Mouse (Mus musculus): Measurements from ENCODE around the gene Med25. TPM values are rescaled to one million over a fixed set of nuclear protein-coding genes. Genes with fewer than 3 reads are reported as not detected.
"Not testable (repeated sequence)": the region's sequence is repeated elsewhere in the genome, so short reads cannot be mapped to it uniquely, and the experiment has no call there.

The Med25 gene
- polyA plus RNA-seq, 1 experiment from 2014 or later, result 51.9 TPM

- Histone ChIP-seq H3K27me3 (ENCODE audit: control insufficient read depth, insufficient read depth, low read length) (no peaks in the 10 kb centered on the region), H3K4me3 (ENCODE audit: low read depth, low read length) (no peak overlapping the region), H3K4me2 (no peak overlapping the region; the same call in 1 of the 2 replicates), H3K27ac (ENCODE audit: low read depth, low read length) (no peak overlapping the region), H3K4me1 (ENCODE audit: control insufficient read depth, insufficient read depth, low read length) (peaks cover 15% of the 10 kb centered on the region), H3K9ac (ENCODE audit: low read depth, low read length) (no peak overlapping the region), H3K36me3 (ENCODE audit: control insufficient read depth, insufficient read depth, low read length) (no peaks in the 10 kb centered on the region), H3K9me3 (replicated peaks; ENCODE audit: control insufficient read depth, low read length) (no peaks in the 10 kb centered on the region)
- no peak for ATAC-seq (replicated peaks; ENCODE audit: insufficient number of reproducible peaks, low FRiP score, low TSS enrichment)
- WGBS (ENCODE audit: insufficient replicate concordance), result 79% methylated on average over 7 of the region's 7 CpGs
Observed at GRCm38 (mm10) chr7:44890180-44890579, 2.3 kb downstream of the Med25 start.

GRCm38 (mm10) chr7:44888256-44889105 is 4.0 kb downstream of the Med25 start:
- no peak overlapping the region for H3K4me3 ChIP-seq (ENCODE audit: low read depth, low read length)
- no peaks in the 10 kb centered on the region for H3K27me3 ChIP-seq (ENCODE audit: control insufficient read depth, insufficient read depth, low read length)
- H3K9me3 ChIP-seq (replicated peaks; ENCODE audit: control insufficient read depth, low read length), result no peaks in the 10 kb centered on the region
- peaks cover 8% of the 10 kb centered on the region; the same call in 1 of the 2 replicates for H3K36me3 ChIP-seq (ENCODE audit: control insufficient read depth, insufficient read depth, low read length)
- H3K27ac ChIP-seq (ENCODE audit: low read depth, low read length), result no peak overlapping the region
- no peak for ATAC-seq (replicated peaks; ENCODE audit: insufficient number of reproducible peaks, low FRiP score, low TSS enrichment)
- H3K4me2 ChIP-seq, result no peak overlapping the region
- WGBS (ENCODE audit: insufficient replicate concordance), result 82% methylated on average over 13 of the region's 13 CpGs
- H3K4me1 ChIP-seq (ENCODE audit: control insufficient read depth, insufficient read depth, low read length), result peaks cover 15% of the 10 kb centered on the region
- H3K9ac ChIP-seq (ENCODE audit: low read depth, low read length), result no peak overlapping the region

DNA sequence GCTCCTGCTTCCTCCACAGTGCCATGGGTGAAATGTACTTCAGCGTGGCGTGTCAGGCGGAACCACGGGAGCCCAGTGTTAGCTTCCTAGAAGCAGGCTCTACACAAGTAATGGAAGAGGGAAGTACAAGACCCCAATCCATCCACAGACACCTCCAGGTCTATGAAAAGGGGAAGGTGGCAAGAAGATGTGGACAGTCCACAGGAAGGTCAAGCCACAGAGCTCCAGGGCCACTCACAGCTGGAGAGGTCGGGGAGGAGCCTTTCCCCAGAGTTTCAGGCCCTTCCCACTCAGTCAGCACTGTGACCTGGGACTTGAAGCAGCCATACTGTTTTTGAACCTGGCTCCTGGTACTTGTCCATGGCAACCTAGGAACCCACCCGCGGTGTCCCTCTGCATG is 5.5 kb downstream of the Med25 start:
- no peaks in the 10 kb centered on the region for H3K27me3 ChIP-seq (ENCODE audit: control insufficient read depth, insufficient read depth, low read length)
- H3K4me2 ChIP-seq, result no peak overlapping the region
- peaks cover 19% of the 10 kb centered on the region for H3K36me3 ChIP-seq (ENCODE audit: control insufficient read depth, insufficient read depth, low read length)
- no peaks in the 10 kb centered on the region for H3K9me3 ChIP-seq (replicated peaks; ENCODE audit: control insufficient read depth, low read length)
- H3K4me1 ChIP-seq (ENCODE audit: control insufficient read depth, insufficient read depth, low read length), result peaks cover 15% of the 10 kb centered on the region
- no peak for ATAC-seq (replicated peaks; ENCODE audit: insufficient number of reproducible peaks, low FRiP score, low TSS enrichment)
- WGBS (ENCODE audit: insufficient replicate concordance), result 85% methylated on average over 7 of the region's 7 CpGs
- H3K9ac ChIP-seq (ENCODE audit: low read depth, low read length), result no peak overlapping the region; the same call in 1 of the 2 replicates
- H3K4me3 ChIP-seq (ENCODE audit: low read depth, low read length), result no peak overlapping the region
- H3K27ac ChIP-seq (ENCODE audit: low read depth, low read length), result no peak overlapping the region

DNA sequence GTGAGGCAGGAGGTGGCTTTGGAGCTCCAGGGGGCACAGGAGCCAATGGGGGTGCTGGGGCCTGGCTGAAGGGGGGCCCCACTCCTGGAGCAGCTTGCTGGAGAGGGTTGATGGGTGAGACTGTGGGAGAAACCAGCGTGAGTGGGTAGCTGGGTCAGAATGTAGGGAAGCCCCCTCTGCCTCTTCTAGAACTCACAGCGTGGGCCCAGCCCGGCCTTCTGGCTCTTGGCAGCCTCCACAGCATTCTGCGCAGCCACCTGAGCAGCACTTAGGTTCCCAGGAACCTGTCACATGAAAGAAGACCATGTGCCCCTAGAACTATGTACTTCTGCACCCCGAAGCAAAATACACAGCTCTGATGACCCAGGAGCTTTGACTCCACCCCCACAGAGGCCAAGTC is 7.9 kb downstream of the Med25 start:
- 98% methylated on average over 5 of the region's 5 CpGs for WGBS (ENCODE audit: insufficient replicate concordance)
- no peak for ATAC-seq (replicated peaks; ENCODE audit: insufficient number of reproducible peaks, low FRiP score, low TSS enrichment)
- Histone ChIP-seq H3K4me3 (ENCODE audit: low read depth, low read length) (no peak overlapping the region), H3K27me3 (ENCODE audit: control insufficient read depth, insufficient read depth, low read length) (no peaks in the 10 kb centered on the region), H3K27ac (ENCODE audit: low read depth, low read length) (no peak overlapping the region), H3K36me3 (ENCODE audit: control insufficient read depth, insufficient read depth, low read length) (peaks cover 41% of the 10 kb centered on the region), H3K9me3 (replicated peaks; ENCODE audit: control insufficient read depth, low read length) (no peaks in the 10 kb centered on the region), H3K4me2 (no peak overlapping the region), H3K9ac (ENCODE audit: low read depth, low read length) (no peak overlapping the region), H3K4me1 (ENCODE audit: control insufficient read depth, insufficient read depth, low read length) (peaks cover 6% of the 10 kb centered on the region; the same call in 1 of the 2 replicates)

DNA sequence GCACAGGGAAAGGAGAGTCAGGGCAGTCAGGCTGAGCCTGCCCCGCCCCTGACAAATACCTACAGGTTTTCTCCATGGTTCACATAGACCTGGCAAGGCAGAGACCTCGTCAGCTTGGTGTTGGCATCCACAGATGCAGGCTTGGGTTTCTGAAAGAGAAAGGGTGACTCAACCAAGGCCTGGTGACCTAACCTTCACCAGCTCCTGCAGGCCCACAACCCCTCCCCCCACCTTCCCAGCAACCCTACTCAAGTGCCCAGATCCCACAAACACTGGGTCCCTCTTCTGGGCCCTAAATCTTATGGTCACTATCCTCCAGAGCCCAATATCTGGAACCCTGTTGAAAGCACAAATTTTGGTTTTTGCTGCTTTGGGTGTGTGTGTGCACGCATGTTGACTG is 9.5 kb downstream of the Med25 start:
- Histone ChIP-seq H3K36me3 (ENCODE audit: control insufficient read depth, insufficient read depth, low read length) (peaks cover 48% of the 10 kb centered on the region), H3K9me3 (replicated peaks; ENCODE audit: control insufficient read depth, low read length) (no peaks in the 10 kb centered on the region), H3K4me1 (ENCODE audit: control insufficient read depth, insufficient read depth, low read length) (0 out of 2 replicates have a peak, but pooled peaks cover 10% of the 10 kb centered on the region), H3K4me2 (no peak overlapping the region), H3K9ac (ENCODE audit: low read depth, low read length) (no peak overlapping the region), H3K27me3 (ENCODE audit: control insufficient read depth, insufficient read depth, low read length) (no peaks in the 10 kb centered on the region), H3K27ac (ENCODE audit: low read depth, low read length) (no peak overlapping the region), H3K4me3 (ENCODE audit: low read depth, low read length) (no peak overlapping the region)
- WGBS (ENCODE audit: insufficient replicate concordance), result 96% methylated on average over 3 of the region's 3 CpGs
- no peak for ATAC-seq (replicated peaks; ENCODE audit: insufficient number of reproducible peaks, low FRiP score, low TSS enrichment)

GRCm38 (mm10) chr7:44877833-44878232 is 14.7 kb downstream of the Med25 start:
- Histone ChIP-seq H3K36me3 (ENCODE audit: control insufficient read depth, insufficient read depth, low read length) (peaks cover 41% of the 10 kb centered on the region), H3K27ac (ENCODE audit: low read depth, low read length) (peak overlapping the region; percentile 66), H3K4me3 (ENCODE audit: low read depth, low read length) (no peak overlapping the region), H3K4me1 (ENCODE audit: control insufficient read depth, insufficient read depth, low read length) (peaks cover 24% of the 10 kb centered on the region), H3K9ac (ENCODE audit: low read depth, low read length) (no peak overlapping the region), H3K4me2 (no peak overlapping the region), H3K27me3 (ENCODE audit: control insufficient read depth, insufficient read depth, low read length) (no peaks in the 10 kb centered on the region), H3K9me3 (replicated peaks; ENCODE audit: control insufficient read depth, low read length) (no peaks in the 10 kb centered on the region)
- WGBS (ENCODE audit: insufficient replicate concordance), result 67% methylated on average over 14 of the region's 14 CpGs
- no peak; the same call in 1 of the 2 replicates for ATAC-seq (replicated peaks; ENCODE audit: insufficient number of reproducible peaks, low FRiP score, low TSS enrichment)

GRCm38 (mm10) chr7:44871774-44872173 is 20.7 kb downstream of the Med25 start:
- not testable (repeated sequence) for H3K4me2 ChIP-seq; H3K9me3 ChIP-seq (replicated peaks; ENCODE audit: control insufficient read depth, low read length); ATAC-seq (replicated peaks; ENCODE audit: insufficient number of reproducible peaks, low FRiP score, low TSS enrichment); H3K27me3 ChIP-seq (ENCODE audit: control insufficient read depth, insufficient read depth, low read length); H3K27ac ChIP-seq (ENCODE audit: low read depth, low read length); H3K4me3 ChIP-seq (ENCODE audit: low read depth, low read length); H3K36me3 ChIP-seq (ENCODE audit: control insufficient read depth, insufficient read depth, low read length); H3K9ac ChIP-seq (ENCODE audit: low read depth, low read length)
- 88% methylated on average over 2 of the region's 2 CpGs for WGBS (ENCODE audit: insufficient replicate concordance)
- peaks cover 32% of the 10 kb centered on the region for H3K4me1 ChIP-seq (ENCODE audit: control insufficient read depth, insufficient read depth, low read length)

GRCm38 (mm10) chr7:44871181-44871580 is 21.3 kb downstream of the Med25 start:
- Histone ChIP-seq H3K27me3 (ENCODE audit: control insufficient read depth, insufficient read depth, low read length) (no peaks in the 10 kb centered on the region), H3K9me3 (replicated peaks; ENCODE audit: control insufficient read depth, low read length) (no peaks in the 10 kb centered on the region), H3K36me3 (ENCODE audit: control insufficient read depth, insufficient read depth, low read length) (no peaks in the 10 kb centered on the region), H3K4me3 (ENCODE audit: low read depth, low read length) (no peak overlapping the region), H3K9ac (ENCODE audit: low read depth, low read length) (no peak overlapping the region), H3K4me2 (no peak overlapping the region), H3K4me1 (ENCODE audit: control insufficient read depth, insufficient read depth, low read length) (peaks cover 38% of the 10 kb centered on the region), H3K27ac (ENCODE audit: low read depth, low read length) (no peak overlapping the region)
- ATAC-seq (replicated peaks; ENCODE audit: insufficient number of reproducible peaks, low FRiP score, low TSS enrichment), result no peak
- 81% methylated on average over 1 of the region's 1 CpGs for WGBS (ENCODE audit: insufficient replicate concordance)

DNA sequence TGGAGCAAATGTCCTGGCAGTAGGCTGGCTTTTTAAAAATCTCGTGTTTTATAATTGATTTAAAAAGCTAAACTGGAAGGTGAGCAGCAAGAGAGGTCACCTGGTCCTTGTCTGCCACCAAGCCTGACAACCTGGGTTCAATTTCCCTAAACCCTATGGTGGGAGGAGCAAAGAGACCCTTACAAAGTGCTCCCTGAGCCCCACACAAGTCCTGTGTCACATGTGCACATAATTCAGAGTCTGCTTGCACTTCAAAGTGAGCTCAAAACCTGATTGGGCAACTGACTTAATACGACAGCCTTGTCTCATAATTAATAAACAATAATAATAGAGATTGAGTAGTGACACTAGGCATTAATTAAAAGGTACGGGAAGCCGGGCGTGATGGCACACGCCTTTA is 21.9 kb downstream of the Med25 start:
- ATAC-seq (replicated peaks; ENCODE audit: insufficient number of reproducible peaks, low FRiP score, low TSS enrichment), result no peak
- Histone ChIP-seq H3K4me3 (ENCODE audit: low read depth, low read length) (peak overlapping the region; percentile 97), H3K9me3 (replicated peaks; ENCODE audit: control insufficient read depth, low read length) (no peaks in the 10 kb centered on the region), H3K4me1 (ENCODE audit: control insufficient read depth, insufficient read depth, low read length) (peaks cover 44% of the 10 kb centered on the region), H3K27ac (ENCODE audit: low read depth, low read length) (peak overlapping the region; percentile 100), H3K4me2 (peak overlapping the region; percentile 82), H3K9ac (ENCODE audit: low read depth, low read length) (peak overlapping the region; percentile 100), H3K27me3 (ENCODE audit: control insufficient read depth, insufficient read depth, low read length) (no peaks in the 10 kb centered on the region), H3K36me3 (ENCODE audit: control insufficient read depth, insufficient read depth, low read length) (no peaks in the 10 kb centered on the region)
- 82% methylated on average over 6 of the region's 6 CpGs for WGBS (ENCODE audit: insufficient replicate concordance)

Measured in heart, embryonic 11.5 days (tissue).